ENCODE assay signal across 16 mouse cellular contexts in the genomic region with DNA sequence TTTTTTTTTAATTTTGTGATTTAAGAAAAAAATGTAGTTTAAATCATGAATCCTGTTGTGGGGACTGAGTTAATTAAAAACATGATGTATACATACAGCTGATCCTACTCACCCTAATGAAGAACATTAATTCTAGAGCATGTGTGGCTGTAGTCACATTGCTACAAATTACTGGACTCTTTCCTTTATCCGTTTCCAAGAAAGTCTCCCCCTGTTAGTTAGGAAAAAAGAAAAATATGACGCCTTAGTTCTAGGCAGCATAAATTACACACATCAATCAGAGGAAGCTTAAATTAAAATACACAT.
DNase-seq lines count a peak whose midpoint lies in the region; ATAC-seq and TF ChIP-seq lines count a peak whose summit lies in the region.
"Had no signal": no experiment of that assay in that cellular context is flagged by ENCODE, and none has a peak within 500 bp of the region (broad histone marks: within the 10 kb centered on the region; RNA-seq: fewer than 3 reads in every experiment).

No protein-coding gene starts in this region.

- no peak overlapping the region for H3K4me3 ChIP-seq in forebrain, embryonic 10.5 days
- no peak overlapping the region for H3K4me3 ChIP-seq in forebrain, embryonic 12.5 days (replicated peaks)
- no peak overlapping the region for H3K4me3 ChIP-seq in hindbrain, embryonic 14.5 days (replicated peaks; ENCODE audit: low read length)
- no peak overlapping the region for H3K4me3 ChIP-seq in midbrain, postnatal 0 days (ENCODE audit: low read depth, low read length)
- no peak overlapping the region for H3K4me3 ChIP-seq in heart, embryonic 12.5 days
- H3K4me3 ChIP-seq: embryonic facial prominence, embryonic 13.5 days; hindbrain, embryonic 15.5 days; limb, embryonic 13.5 days; liver, embryonic 15.5 days had no signal

- no peak for TF ChIP-seq CTCF in midbrain, postnatal 0 days (IDR thresholded peaks at IDR 0.05)

- peaks cover 12% of the 10 kb centered on the region; the same call in 1 of the 2 replicates for H3K4me1 ChIP-seq in forebrain, embryonic 10.5 days
- peaks cover 7% of the 10 kb centered on the region for H3K4me1 ChIP-seq in forebrain, embryonic 12.5 days
- H3K4me1 ChIP-seq in hindbrain, embryonic 14.5 days (replicated peaks; ENCODE audit: control insufficient read depth, insufficient read depth, low read length): no peaks in the 10 kb centered on the region
- H3K4me1 ChIP-seq in midbrain, postnatal 0 days (ENCODE audit: insufficient read depth, low read length): no peaks in the 10 kb centered on the region
- no peaks in the 10 kb centered on the region for H3K4me1 ChIP-seq in heart, embryonic 12.5 days (replicated peaks)
- H3K4me1 ChIP-seq: embryonic facial prominence, embryonic 13.5 days; hindbrain, embryonic 15.5 days; liver, embryonic 15.5 days had no signal

- no peak overlapping the region for H3K4me2 ChIP-seq in forebrain, embryonic 12.5 days
- no peak overlapping the region for H3K4me2 ChIP-seq in hindbrain, embryonic 14.5 days (replicated peaks)
- H3K4me2 ChIP-seq in midbrain, postnatal 0 days (ENCODE audit: low read depth, low read length, poor library complexity, severe bottlenecking): no peak overlapping the region
- no peak overlapping the region for H3K4me2 ChIP-seq in heart, embryonic 12.5 days
- H3K4me2 ChIP-seq: embryonic facial prominence, embryonic 13.5 days; hindbrain, embryonic 15.5 days; limb, embryonic 13.5 days; liver, embryonic 15.5 days had no signal

- H3K27me3 ChIP-seq in forebrain, embryonic 10.5 days (ENCODE audit: poor library complexity, severe bottlenecking): no peaks in the 10 kb centered on the region
- no peaks in the 10 kb centered on the region for H3K27me3 ChIP-seq in forebrain, embryonic 12.5 days
- H3K27me3 ChIP-seq in hindbrain, embryonic 14.5 days (ENCODE audit: control insufficient read depth, insufficient read depth, low read length): no peaks in the 10 kb centered on the region
- H3K27me3 ChIP-seq in midbrain, postnatal 0 days (ENCODE audit: insufficient read depth, low read length): no peaks in the 10 kb centered on the region
- no peaks in the 10 kb centered on the region for H3K27me3 ChIP-seq in heart, embryonic 12.5 days (replicated peaks)
- H3K27me3 ChIP-seq: embryonic facial prominence, embryonic 13.5 days; hindbrain, embryonic 15.5 days; limb, embryonic 13.5 days; liver, embryonic 15.5 days had no signal

- peak; percentile 76 for ATAC-seq in forebrain, embryonic 12.5 days (ENCODE audit: low FRiP score)
- peak; percentile 46; the same call in 1 of the 2 replicates for ATAC-seq in hindbrain, embryonic 14.5 days (ENCODE audit: low FRiP score)
- ATAC-seq in midbrain, postnatal 0 days (ENCODE audit: low FRiP score): 0 out of 2 replicates have a peak, but pooled peaks have one; percentile 31
- ATAC-seq in heart, embryonic 12.5 days (ENCODE audit: insufficient number of reproducible peaks, low FRiP score): no peak

- no peaks in the 10 kb centered on the region for H3K36me3 ChIP-seq in forebrain, embryonic 10.5 days (replicated peaks)
- no peaks in the 10 kb centered on the region for H3K36me3 ChIP-seq in forebrain, embryonic 12.5 days (replicated peaks)
- H3K36me3 ChIP-seq in hindbrain, embryonic 14.5 days (replicated peaks; ENCODE audit: control insufficient read depth, insufficient read depth): no peaks in the 10 kb centered on the region
- H3K36me3 ChIP-seq in midbrain, postnatal 0 days (ENCODE audit: insufficient read depth, low read length): no peaks in the 10 kb centered on the region
- H3K36me3 ChIP-seq in heart, embryonic 12.5 days: no peaks in the 10 kb centered on the region
- H3K36me3 ChIP-seq: embryonic facial prominence, embryonic 13.5 days; hindbrain, embryonic 15.5 days; limb, embryonic 13.5 days; liver, embryonic 15.5 days had no signal

- no peak overlapping the region for H3K9ac ChIP-seq in forebrain, embryonic 12.5 days
- H3K9ac ChIP-seq in hindbrain, embryonic 14.5 days: no peak overlapping the region
- H3K9ac ChIP-seq in midbrain, postnatal 0 days (replicated peaks; ENCODE audit: low read length, poor library complexity, severe bottlenecking): no peak overlapping the region
- H3K9ac ChIP-seq in heart, embryonic 12.5 days: no peak overlapping the region
- H3K9ac ChIP-seq: embryonic facial prominence, embryonic 13.5 days; hindbrain, embryonic 15.5 days; limb, embryonic 13.5 days; liver, embryonic 15.5 days had no signal

- WGBS in forebrain, embryonic 10.5 days: 54% methylated on average over 2 of the region's 2 CpGs
- WGBS in forebrain, embryonic 12.5 days: 7% methylated on average over 2 of the region's 2 CpGs
- 30% methylated on average over 2 of the region's 2 CpGs for WGBS in hindbrain, embryonic 14.5 days
- 25% methylated on average over 2 of the region's 2 CpGs for WGBS in midbrain, postnatal 0 days
- 83% methylated on average over 2 of the region's 2 CpGs for WGBS in heart, embryonic 12.5 days

- no peaks in the 10 kb centered on the region for H3K9me3 ChIP-seq in forebrain, embryonic 10.5 days
- no peaks in the 10 kb centered on the region for H3K9me3 ChIP-seq in forebrain, embryonic 12.5 days
- no peaks in the 10 kb centered on the region for H3K9me3 ChIP-seq in hindbrain, embryonic 14.5 days (ENCODE audit: control insufficient read depth, low read length)
- H3K9me3 ChIP-seq in midbrain, postnatal 0 days (ENCODE audit: low read length): no peaks in the 10 kb centered on the region
- no peaks in the 10 kb centered on the region for H3K9me3 ChIP-seq in heart, embryonic 12.5 days (replicated peaks)
- H3K9me3 ChIP-seq: embryonic facial prominence, embryonic 13.5 days; hindbrain, embryonic 15.5 days; limb, embryonic 13.5 days; liver, embryonic 15.5 days had no signal

- 0 out of 2 replicates have a peak overlapping the region, but pooled peaks have one; percentile 35 for H3K27ac ChIP-seq in forebrain, embryonic 10.5 days
- H3K27ac ChIP-seq in forebrain, embryonic 12.5 days: 0 out of 2 replicates have a peak overlapping the region, but pooled peaks have one; percentile 8
- no peak overlapping the region for H3K27ac ChIP-seq in hindbrain, embryonic 14.5 days
- no peak overlapping the region for H3K27ac ChIP-seq in midbrain, postnatal 0 days (ENCODE audit: low read depth, low read length)
- H3K27ac ChIP-seq in heart, embryonic 12.5 days (ENCODE audit: poor library complexity, severe bottlenecking): no peak overlapping the region
- H3K27ac ChIP-seq: embryonic facial prominence, embryonic 13.5 days; hindbrain, embryonic 15.5 days; limb, embryonic 13.5 days; liver, embryonic 15.5 days had no signal

- DNase-seq in forebrain, embryonic 10.5 days (ENCODE audit: extremely low spot score, low spot score): no peak
- no peak for DNase-seq in hindbrain, embryonic 14.5 days (ENCODE audit: low spot score)
- no peak for DNase-seq in midbrain, postnatal 0 days (ENCODE audit: low spot score)
- DNase-seq in urinary bladder, adult 18-20 months (ENCODE audit: low spot score in 2 of 2): no peak
- no peak for DNase-seq in lung, postnatal 14 days
- DNase-seq: adrenal gland, postnatal 25 days; cerebellum, adult 9-11 months; heart, adult 11 months; kidney, adult 11 months; thymus, adult 2 months had no signal

Comparison
In these comparisons a context has a peak if more than half of its experiments do, and no peak if none do; other contexts are left out.
1. H3K27ac ChIP-seq: peak in forebrain, embryonic 10.5 days (single experiment) and forebrain, embryonic 12.5 days (single experiment); none in hindbrain, embryonic 14.5 days (single experiment), midbrain, postnatal 0 days (single experiment) and heart, embryonic 12.5 days (single experiment).